Mouse (Mus musculus) erythroblast, embryonic 14.5 days (primary cell): Measurements from ENCODE around the gene Crocc2.

Experiments used
- GATA1 ChIP-seq: IDR thresholded peaks from 2 replicates; pipeline ENCODE4 v1.6.1; 2012; ENCODE audit warnings: low read length, inconsistent platforms, mixed read lengths
- TAL1 ChIP-seq: IDR thresholded peaks from 3 replicates; pipeline ENCODE4 v1.6.1; 2012; ENCODE audit warnings: low read length, inconsistent platforms, mixed read lengths

DNA sequence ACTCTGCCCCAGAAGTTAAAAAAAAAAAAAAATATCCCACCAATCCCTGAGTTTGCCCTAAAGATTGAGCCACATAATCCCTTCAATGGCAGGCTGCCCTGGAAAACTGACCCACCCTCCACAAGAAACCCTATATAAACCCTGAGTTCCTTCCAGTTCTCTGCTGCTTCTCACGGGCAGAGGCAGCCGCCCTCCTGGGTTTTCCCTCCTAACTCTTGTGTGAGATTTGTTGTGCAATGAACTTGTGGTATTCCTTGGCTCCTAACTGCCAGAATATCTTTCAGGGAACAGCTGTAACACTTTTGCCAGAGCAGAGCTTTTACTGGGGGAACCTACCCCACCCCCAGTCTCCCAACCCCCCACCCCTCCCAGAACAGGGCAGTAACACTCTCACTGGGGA is 84.1 kb downstream of the Crocc2 start:
- TF ChIP-seq GATA1 = no peak
- no peak for TF ChIP-seq TAL1
